Mouse (Mus musculus) stomach, postnatal 0 days (tissue): ENCODE measurements around the gene Cemip2.

Experiments used
- CTCF ChIP-seq: IDR thresholded peaks from 2 replicates; pipeline ENCODE4 v1.5.1; 2016; ENCODE audit warnings: antibody characterized with exemption, low read depth, mild to moderate bottlenecking, moderate library complexity
- EP300 ChIP-seq: optimal IDR thresholded peaks from 2 replicates; pipeline ENCODE3; 2016; ENCODE audit warnings: antibody characterized with exemption

DNA sequence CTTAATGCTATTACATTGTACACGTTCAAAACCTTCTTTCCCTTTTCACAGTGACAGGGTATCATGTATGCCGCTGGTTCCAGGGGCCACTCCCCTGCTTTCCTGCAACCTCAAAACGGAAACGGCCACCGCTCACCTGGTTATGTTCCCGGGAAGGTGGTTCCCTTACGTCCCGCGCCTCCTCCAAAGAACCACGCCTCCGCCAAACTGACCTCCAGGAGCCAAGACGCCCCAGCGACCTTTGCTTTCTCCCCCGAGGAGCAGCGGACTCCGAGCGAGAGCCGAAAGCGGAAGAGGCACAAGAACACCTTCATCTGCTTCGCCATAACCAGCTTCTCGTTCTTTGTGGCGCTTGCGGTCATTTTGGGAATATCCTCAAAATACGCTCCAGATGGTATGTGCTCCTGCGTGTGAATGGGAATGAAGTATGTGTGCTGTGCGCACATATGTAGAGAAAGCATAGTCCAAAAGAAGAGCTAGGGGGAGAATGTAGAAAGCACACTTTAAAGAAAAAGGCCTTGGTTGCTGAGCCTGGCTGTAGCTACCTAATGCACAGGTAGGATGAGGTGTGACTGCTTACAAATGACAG lies 14.5 kb downstream of the Cemip2 start:
- TF ChIP-seq CTCF (no peak), EP300 (no peak)
